Mouse (Mus musculus) layer of hippocampus, postnatal 14 days (tissue): Measurements from ENCODE around the gene Mroh3. TPM values are rescaled to one million over a fixed set of nuclear protein-coding genes. Genes with fewer than 3 reads are reported as not detected.

Experiments used
- DNase-seq, 2 experiments: peaks; one replicate each; pipeline ENCODE4 v3.0.0; 2021 to 2022; ENCODE audit warnings: low spot score in 2 of 2, mixed read lengths in 1 of 2
- total RNA-seq, 2 experiments: library from RNA; stranded (reverse); gene quantifications; 2 replicates each; pipeline ENCODE4 v1.2.3; 2021

Mroh3 gene
- total RNA-seq, 2 experiments from 2014 or later: 3.6 to 5.0 TPM

GRCm38 (mm10) chr1:136229040-136229373 lies 16.4 kb upstream of the Mroh3 start:
- DNase-seq: no peak

GRCm38 (mm10) chr1:136228328-136229039 lies 15.9 kb upstream of the Mroh3 start:
- no peak for DNase-seq

- no peak for DNase-seq
Observed at GRCm38 (mm10) chr1:136227870-136228269, 15.2 kb upstream of the Mroh3 start.

- DNase-seq: no peak
Observed at GRCm38 (mm10) chr1:136226626-136227025, 14.0 kb upstream of the Mroh3 start.

- DNase-seq: no peak
Observed at GRCm38 (mm10) chr1:136225846-136226245, 13.2 kb upstream of the Mroh3 start.

- no peak for DNase-seq
Observed at GRCm38 (mm10) chr1:136223758-136224342, 11.2 kb upstream of the Mroh3 start.

- DNase-seq: no peak
Observed at GRCm38 (mm10) chr1:136222386-136222785, 9.8 kb upstream of the Mroh3 start.

- no peak for DNase-seq
Observed at GRCm38 (mm10) chr1:136220037-136220871, 7.6 kb upstream of the Mroh3 start.

- DNase-seq: no peak
Observed at GRCm38 (mm10) chr1:136214304-136214703, 1.7 kb upstream of the Mroh3 start.

- DNase-seq: no peak
Observed at GRCm38 (mm10) chr1:136190033-136190432, 22.6 kb downstream of the Mroh3 start.

GRCm38 (mm10) chr1:136179511-136180001 lies 33.1 kb downstream of the Mroh3 start:
- peak in 1 of 2 experiments; percentile 31 for DNase-seq

- DNase-seq: no peak
Observed at GRCm38 (mm10) chr1:136178741-136179140, 33.9 kb downstream of the Mroh3 start.

GRCm38 (mm10) chr1:136177085-136177484 lies 35.5 kb downstream of the Mroh3 start:
- DNase-seq: no peak

GRCm38 (mm10) chr1:136175183-136175582 lies 37.4 kb downstream of the Mroh3 start:
- peak in 1 of 2 experiments; percentile 60 for DNase-seq

- DNase-seq: no peak
Observed at GRCm38 (mm10) chr1:136174101-136174606, 38.5 kb downstream of the Mroh3 start.

- DNase-seq: no peak
Observed at GRCm38 (mm10) chr1:136172696-136173095, 39.9 kb downstream of the Mroh3 start.

GRCm38 (mm10) chr1:136170109-136170508 lies 42.5 kb downstream of the Mroh3 start:
- peak; percentile 72 to 82 for DNase-seq

- DNase-seq: no peak
Observed at GRCm38 (mm10) chr1:136167657-136168056, 45.0 kb downstream of the Mroh3 start.

GRCm38 (mm10) chr1:136165436-136165835 lies 47.2 kb downstream of the Mroh3 start:
- DNase-seq: no peak

- DNase-seq: no peak
Observed at GRCm38 (mm10) chr1:136161333-136161921, 51.2 kb downstream of the Mroh3 start.

GRCm38 (mm10) chr1:136160930-136161329 lies 51.7 kb downstream of the Mroh3 start:
- DNase-seq: no peak
